Mouse (Mus musculus): ENCODE measurements around the gene Mrtfb.

- TF ChIP-seq GATA1 (IDR thresholded peaks at IDR 0.05; ENCODE audit: borderline replicate concordance, low read length) (no peak), FLI1 (IDR thresholded peaks at IDR 0.05; ENCODE audit: low read length) (no peak)
Observed at GRCm38 (mm10) chr16:13379865-13380264, 123.6 kb downstream of the Mrtfb start.

All from megakaryocyte, embryonic 14.5 days (primary cell).